Mouse (Mus musculus): ENCODE results near the gene Eif5.

GRCm38 (mm10) chr12:111489261-111489865, 48.5 kb upstream of the Eif5 start:
- no peak for TF ChIP-seq MYOG (IDR thresholded peaks at IDR 0.05; ENCODE audit: control insufficient read depth, extremely low read depth, insufficient read length)
- TF ChIP-seq CTCF (IDR thresholded peaks at IDR 0.05; ENCODE audit: control insufficient read depth, insufficient read depth, insufficient read length): no peak
- TF ChIP-seq MYOD1 (IDR thresholded peaks at IDR 0.05; ENCODE audit: control insufficient read depth, insufficient read length, low read depth): no peak
- no peak for TF ChIP-seq CEBPB (IDR thresholded peaks at IDR 0.05; ENCODE audit: low read depth)
- no peak for TF ChIP-seq USF1 (IDR thresholded peaks at IDR 0.05; ENCODE audit: low read depth)
- no peak for TF ChIP-seq FOSL1 (IDR thresholded peaks at IDR 0.05; ENCODE audit: insufficient read depth, low read length, poor library complexity, severe bottlenecking)
